Mouse (Mus musculus): ENCODE results near the gene Large1.
"Not testable (repeated sequence)": the region's sequence is repeated elsewhere in the genome, so short reads cannot be mapped to it uniquely, and the experiment has no call there.

DNA sequence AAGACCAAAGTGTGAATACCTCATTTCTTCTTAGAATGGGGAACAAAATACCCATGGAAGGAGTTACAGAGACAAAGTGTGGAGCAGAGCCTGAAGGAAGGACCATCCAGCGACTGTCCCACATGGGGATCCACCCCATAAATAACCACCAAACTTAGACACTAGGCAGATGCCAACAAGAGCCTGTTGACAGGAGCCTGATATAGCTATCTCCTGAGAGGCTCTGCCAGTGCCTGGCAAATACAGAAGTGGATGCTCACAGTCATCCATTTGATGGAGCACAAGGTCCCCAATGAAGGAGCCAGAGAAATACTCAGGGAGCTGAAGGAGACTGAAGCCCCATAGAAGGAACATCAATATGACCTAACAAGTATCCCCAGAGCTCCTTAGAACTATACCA, 275.6 kb downstream of the Large1 start:
- not testable (repeated sequence) for TF ChIP-seq CTCF, EP300 (IDR thresholded peaks at IDR 0.05; ENCODE audit: low read depth)
